Mouse (Mus musculus): ENCODE data around the gene Nsun4.
A peak's percentile ranks its signal among the peaks of the same experiment; 100 is the strongest.

Gene Nsun4

DNA sequence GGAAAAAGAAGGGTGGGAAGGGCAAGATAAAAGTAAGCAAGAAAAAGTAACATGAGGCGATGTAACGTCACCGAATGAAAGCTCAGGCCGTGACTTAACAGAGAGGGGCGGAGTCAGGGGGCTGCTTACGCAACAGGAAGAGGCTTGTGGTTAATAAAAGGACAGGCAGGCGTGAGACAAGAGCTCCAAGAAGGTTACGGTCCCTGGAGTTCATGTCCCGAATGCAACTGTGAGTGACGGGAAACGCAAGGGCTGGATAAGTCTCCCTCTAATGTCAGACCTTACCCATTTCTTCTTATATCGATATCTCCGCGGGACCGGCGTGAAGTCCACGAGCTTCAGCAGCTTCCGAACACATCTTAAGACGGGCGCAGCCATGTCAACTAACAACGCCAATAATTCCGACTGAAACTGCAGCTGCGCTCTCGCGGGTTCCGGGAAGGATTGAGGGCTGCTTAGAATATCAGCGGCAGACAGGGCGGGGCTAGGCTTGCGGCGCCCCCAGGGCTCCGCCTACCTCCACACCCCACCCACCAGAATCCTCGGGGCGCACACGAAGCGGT is at the start of gene Nsun4:
TSS of gene Nsun4 (minus strand) at position 478 of the 563 bp plus-strand sequence.
- DNase-seq, result peak; percentile 91

DNA sequence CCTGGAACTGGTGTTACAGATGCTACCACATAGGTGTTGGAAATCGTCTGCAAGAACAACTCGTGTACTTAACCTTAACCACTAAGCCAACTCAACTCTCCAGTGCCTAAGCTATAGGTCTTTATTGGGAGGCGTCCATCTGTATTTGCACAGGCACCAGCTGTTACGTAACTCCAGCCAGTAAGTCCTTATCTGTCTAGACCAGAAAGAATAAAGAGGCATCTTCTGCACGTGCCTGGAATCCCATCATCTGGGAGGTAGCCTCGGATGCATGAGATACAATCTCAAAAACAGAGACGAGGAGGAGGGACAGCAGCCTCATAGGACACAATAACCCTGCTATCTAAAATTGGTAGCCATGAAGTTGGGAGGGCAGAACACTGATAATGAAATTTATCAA is 47.3 kb upstream of the Nsun4 start:
- DNase-seq, result no peak

- no peak for DNase-seq
These were observed 43.5 kb upstream of the Nsun4 start for GRCm38 (mm10) chr4:116097211-116097610.

GRCm38 (mm10) chr4:116096291-116096690 is 42.6 kb upstream of the Nsun4 start:
- no peak for DNase-seq

DNA sequence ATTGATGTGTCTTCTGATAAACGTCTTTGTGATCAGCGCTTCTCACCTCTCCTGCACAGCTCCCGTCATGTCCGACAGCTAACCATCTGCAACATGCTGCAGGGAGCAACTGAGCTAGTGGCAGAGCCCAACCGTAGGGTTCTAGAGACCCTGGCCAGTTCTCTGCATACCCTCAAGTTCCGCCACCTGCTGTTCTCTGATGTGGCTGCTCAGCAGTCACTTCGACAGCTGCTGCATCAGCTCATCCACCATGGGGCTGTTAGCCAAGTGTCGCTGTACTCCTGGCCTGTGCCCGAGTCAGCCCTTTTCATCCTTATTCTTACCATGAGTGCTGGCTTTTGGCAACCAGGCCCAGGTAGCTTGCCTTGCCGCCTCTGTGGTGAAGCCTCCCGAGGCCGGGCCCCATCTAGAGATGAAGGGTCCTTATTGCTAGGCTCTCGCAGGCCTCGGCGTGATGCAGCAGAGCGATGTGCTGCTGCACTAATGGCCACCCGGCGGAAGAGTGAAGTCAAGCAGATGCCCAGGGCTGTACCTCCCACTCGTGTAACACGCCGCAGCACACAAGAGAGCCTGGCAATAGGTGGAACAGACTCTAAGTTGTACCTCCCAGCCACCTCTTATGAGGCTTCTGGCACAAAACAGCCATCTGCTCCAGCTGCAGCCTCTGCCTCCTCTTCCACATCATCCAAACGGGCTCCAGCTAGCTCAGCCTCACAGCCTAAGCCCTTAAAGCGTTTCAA is 35.0 kb upstream of the Nsun4 start:
- DNase-seq, result no peak

GRCm38 (mm10) chr4:116077240-116078095 is 23.8 kb upstream of the Nsun4 start:
- peak; percentile 34 for DNase-seq

DNA sequence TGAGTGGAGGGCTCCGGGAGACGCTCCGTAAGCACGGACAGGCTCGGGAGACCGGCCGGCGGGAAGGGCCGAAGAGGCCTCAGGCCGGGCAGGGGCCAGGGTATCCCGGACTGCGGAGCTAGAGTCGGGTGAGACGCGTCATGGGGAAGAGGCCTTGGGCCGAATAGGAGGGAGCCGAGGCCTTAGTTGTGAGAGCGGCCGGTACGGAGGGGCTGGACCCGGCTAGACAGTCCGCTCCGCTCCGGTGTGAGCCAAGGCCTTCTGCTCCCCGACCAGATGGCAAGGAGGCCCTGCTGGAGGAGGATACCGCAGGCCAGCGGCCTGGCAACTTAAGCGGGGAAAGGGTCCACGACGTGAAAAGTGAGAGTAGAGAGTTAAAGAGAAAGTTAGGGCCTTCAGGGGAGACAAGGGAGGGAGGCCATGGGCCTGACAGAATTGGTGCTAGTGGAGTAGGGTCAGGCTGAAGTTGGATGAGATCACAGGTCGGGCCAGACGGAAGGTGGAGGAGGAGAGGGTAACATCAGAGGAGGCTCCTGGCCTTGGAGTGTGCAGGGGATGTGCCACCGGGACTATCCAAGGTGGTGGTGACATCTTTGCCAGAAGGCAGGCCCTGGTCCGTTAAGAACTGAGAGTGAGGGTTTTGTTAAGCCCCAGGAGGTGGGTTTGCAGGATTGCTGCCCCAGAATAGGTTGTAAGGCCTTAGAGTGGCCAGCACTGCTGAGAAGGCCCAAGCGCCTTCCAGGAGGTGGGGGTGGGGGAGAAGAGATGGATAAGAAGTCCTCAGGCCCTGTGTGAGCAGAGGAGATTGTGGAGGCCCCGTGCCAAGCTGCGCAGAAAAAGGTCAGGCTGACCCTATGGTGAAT is 22.9 kb upstream of the Nsun4 start:
- peak; percentile 61 for DNase-seq

GRCm38 (mm10) chr4:116075631-116076368 is 22.1 kb upstream of the Nsun4 start:
- no peak for DNase-seq

GRCm38 (mm10) chr4:116074861-116075620 is 21.4 kb upstream of the Nsun4 start, which contains the start of the genes Uqcrh and Lrrc41:
TSS of gene Uqcrh (minus strand) at chr4:116075071.
TSS of gene Lrrc41 (plus strand) at chr4:116075269.
- DNase-seq, result peak; percentile 98

DNA sequence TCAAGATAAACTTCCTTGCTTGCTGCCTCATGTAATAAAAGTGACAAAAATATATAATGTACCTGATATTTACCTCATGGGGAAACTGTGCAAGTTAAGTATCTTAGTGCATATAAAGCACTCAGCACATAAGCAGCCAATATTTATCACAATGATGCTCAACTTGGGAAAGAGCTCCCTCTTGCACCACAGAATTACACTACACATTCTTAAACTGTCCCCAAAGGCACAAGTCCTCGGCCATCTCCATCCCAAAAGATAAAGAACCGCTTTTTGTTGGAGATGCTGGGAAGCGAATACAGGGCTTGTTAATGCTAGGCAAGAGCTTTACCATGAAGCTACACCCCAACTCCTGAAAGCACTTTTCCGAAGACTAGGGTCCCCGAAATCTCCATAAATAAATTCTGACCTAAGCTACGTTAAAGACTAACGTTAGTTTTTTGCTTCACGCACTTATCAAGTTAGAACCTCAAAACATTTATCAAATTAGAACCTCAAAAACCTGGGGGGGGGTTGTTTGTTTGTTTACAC is 20.5 kb upstream of the Nsun4 start:
- DNase-seq, result peak; percentile 51

DNA sequence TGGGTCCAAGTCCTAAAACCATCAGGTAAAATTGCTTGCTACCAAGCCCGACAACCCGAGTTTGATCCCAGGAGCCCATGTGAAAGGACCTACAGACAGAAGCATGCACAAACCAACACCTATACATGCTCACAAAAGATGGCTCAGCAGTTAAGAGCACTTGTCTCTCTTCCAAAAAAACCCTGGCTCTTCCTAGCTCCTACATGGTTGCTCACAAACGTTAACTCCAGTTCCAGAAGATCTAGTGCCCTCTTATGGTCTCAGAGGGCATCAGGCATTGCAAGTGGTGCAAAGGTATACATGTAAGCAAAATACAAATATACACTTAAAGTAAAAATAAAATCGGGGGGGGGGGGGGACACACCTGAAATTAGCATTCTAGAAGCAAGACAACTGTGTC is 19.5 kb upstream of the Nsun4 start:
- peak; percentile 59 for DNase-seq

GRCm38 (mm10) chr4:116070116-116070515 is 16.4 kb upstream of the Nsun4 start:
- no peak for DNase-seq

DNA sequence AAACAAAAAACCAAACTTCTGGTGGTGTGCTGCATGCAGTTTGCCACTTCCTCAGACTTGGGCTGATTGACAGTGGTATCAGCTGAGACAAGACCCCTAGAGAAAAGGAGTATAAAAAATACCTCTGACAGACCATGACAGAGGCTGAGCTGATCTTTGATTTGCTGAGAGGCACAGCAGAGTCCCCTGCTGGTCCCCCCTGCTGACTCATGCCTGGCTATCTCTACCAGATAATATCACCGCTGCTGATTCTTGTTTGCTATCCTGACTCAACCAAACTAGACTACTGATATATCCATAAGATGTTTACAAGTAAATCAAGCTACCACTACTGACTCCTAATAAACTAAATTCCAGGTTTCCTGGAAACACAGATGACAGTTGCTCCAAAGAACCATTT is 10.2 kb upstream of the Nsun4 start:
- DNase-seq, result no peak

DNA sequence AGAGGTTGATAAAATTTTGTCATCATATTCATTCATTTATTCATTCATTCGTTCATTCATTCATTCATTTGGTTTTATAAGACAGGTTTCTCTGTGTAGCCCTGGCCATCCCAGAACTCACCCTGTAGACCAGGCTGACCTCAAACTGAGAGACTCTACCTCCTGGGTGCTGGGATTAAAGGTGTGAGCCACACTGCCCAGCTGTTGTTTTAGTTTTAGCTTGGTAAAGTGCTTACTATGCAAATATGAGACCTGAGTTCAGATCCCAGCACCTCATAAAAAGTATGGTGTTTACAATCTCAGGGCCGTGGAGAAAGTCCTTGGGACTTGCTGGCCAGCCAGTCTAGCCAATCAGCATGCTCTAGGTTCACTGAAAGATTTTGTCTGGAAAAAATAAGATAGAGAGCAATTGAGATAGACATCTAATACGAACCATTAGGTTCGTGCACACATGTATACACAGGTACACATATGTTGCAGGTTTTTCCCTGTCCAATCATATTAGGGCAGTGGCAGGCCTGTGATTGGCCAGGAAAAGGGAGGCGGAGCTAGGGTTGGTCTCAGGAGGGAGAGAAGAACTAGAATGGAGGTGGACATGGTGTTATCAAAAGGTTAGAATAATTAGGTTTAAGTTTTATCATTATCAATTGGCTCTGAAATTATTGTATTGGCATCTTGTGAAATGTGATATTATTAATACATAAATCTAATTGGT is 5.5 kb upstream of the Nsun4 start:
- no peak for DNase-seq

DNA sequence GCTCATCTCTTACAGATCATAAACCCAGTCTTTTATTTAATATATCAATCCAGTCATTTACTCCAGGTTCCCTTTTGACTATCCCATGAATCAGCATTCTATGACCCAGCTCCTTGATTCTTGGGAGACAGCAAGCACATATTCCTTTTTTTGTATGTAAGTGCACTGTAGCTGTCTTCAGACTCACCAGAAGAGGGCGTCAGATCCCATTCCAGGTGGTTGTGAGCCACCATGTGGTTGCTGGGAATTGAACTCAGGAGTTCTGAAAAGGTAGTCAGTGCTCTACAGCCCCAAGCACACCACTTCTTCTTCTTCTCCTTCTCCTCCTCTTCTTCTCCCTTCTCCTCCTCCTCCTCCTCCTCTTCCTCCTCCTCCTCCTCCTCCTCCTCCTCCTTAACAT is 3.9 kb upstream of the Nsun4 start:
- no peak for DNase-seq

DNA sequence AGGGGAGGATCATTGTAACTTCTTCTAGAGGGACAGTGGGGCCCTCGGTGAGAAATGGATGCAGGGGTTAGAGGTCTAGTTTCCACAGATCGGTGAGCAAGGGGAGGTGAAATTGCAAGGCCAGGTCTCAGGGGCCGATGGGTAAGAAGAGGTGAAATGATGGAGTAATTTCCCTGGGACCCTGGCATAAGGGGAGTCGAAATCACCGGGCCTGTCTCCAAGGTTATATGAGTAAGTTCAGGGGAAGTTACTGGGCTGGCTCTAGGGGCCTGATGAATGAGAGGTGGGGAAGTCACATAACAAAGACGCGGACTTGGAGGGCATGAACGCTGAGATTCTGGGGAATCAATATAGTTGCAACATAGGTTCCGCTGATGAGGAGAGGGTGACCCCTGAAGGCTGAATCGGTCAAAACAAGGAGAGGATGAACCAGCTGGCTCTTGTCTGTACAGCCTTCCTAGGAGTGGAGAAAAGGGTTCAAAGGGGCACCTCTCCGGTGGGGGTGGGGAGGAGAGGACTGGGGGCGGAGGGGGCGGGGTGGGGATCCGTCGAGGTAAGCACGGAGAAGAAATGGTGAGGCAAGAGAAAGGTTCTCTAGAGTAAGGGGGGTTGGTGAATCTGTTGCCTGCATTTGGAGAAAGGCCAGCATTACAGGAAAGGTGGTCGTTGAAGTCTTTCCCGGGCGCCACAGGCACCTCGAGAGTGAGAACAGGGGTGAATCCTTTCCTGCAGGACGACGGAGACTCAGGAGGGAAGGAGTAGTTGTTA is 966 bp downstream of the Nsun4 start:
- peak; percentile 59 for DNase-seq

- DNase-seq, result no peak
These were observed 4.5 kb downstream of the Nsun4 start for GRCm38 (mm10) chr4:116049211-116049610.

GRCm38 (mm10) chr4:116048130-116048920 is 5.4 kb downstream of the Nsun4 start:
- no peak for DNase-seq

- no peak for DNase-seq
These were observed 6.0 kb downstream of the Nsun4 start for GRCm38 (mm10) chr4:116047681-116048080.
